ENCODE assay signal across 24 mouse cellular contexts in the genomic region with DNA sequence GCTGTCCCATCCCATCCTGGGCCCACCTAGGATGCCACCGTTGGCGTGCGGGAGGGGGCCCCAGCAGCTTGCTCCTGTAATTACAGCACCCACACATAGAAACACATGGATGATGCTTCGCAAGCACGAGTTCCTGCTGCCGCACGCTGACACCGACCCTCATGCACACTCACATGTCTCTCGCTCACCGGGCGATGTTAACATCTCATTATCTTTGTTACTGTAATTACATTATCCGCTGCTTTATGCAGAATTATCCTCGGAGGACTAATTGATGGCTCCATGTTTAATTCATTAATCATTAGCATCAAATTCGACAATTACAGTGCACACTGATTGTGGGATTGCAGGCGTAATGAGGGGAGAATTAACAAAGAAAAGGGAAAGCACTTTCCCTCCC. TPM values are rescaled to one million over a fixed set of nuclear protein-coding genes. Genes with fewer than 3 reads are reported as not detected.
A peak's percentile ranks its signal among the peaks of the same experiment; 100 is the strongest.
DNase-seq lines count a peak whose midpoint lies in the region; ATAC-seq and TF ChIP-seq lines count a peak whose summit lies in the region.
"Had no signal": no experiment of that assay in that cellular context is flagged by ENCODE, and none has a peak within 500 bp of the region (broad histone marks: within the 10 kb centered on the region; RNA-seq: fewer than 3 reads in every experiment).

No protein-coding gene starts in this region.

- H3K4me1 ChIP-seq in midbrain, embryonic 12.5 days = peaks cover 41% of the 10 kb centered on the region
- peaks cover 4% of the 10 kb centered on the region for H3K4me1 ChIP-seq in midbrain, embryonic 10.5 days
- H3K4me1 ChIP-seq in forebrain, embryonic 15.5 days = peaks cover 52% of the 10 kb centered on the region
- H3K4me1 ChIP-seq in neural tube, embryonic 13.5 days (replicated peaks) = peaks cover 93% of the 10 kb centered on the region
- H3K4me1 ChIP-seq: embryonic facial prominence, embryonic 15.5 days had no signal

- H3K27me3 ChIP-seq in midbrain, embryonic 12.5 days = no peaks in the 10 kb centered on the region
- no peaks in the 10 kb centered on the region for H3K27me3 ChIP-seq in midbrain, embryonic 10.5 days (ENCODE audit: low read depth, poor library complexity, severe bottlenecking)
- H3K27me3 ChIP-seq in forebrain, embryonic 15.5 days = no peaks in the 10 kb centered on the region
- H3K27me3 ChIP-seq in neural tube, embryonic 13.5 days = no peaks in the 10 kb centered on the region
- H3K27me3 ChIP-seq: CH12.LX; embryonic facial prominence, embryonic 15.5 days had no signal

- H3K9me3 ChIP-seq in midbrain, embryonic 12.5 days = no peaks in the 10 kb centered on the region
- H3K9me3 ChIP-seq in midbrain, embryonic 10.5 days (replicated peaks) = no peaks in the 10 kb centered on the region
- H3K9me3 ChIP-seq in forebrain, embryonic 15.5 days = no peaks in the 10 kb centered on the region
- H3K9me3 ChIP-seq in neural tube, embryonic 13.5 days = no peaks in the 10 kb centered on the region
- H3K9me3 ChIP-seq: embryonic facial prominence, embryonic 15.5 days; heart, embryonic 10.5 days; limb, embryonic 10.5 days had no signal

- ATAC-seq in midbrain, embryonic 12.5 days (ENCODE audit: low FRiP score, low read depth) = no peak
- ATAC-seq in forebrain, embryonic 15.5 days (replicated peaks) = peak; percentile 45
- peak; percentile 15 for ATAC-seq in neural tube, embryonic 13.5 days (ENCODE audit: low read depth)
- ATAC-seq: liver, postnatal 0 days had no signal

- H3K27ac ChIP-seq in midbrain, embryonic 12.5 days (replicated peaks) = 0 out of 2 replicates have a peak overlapping the region, but pooled peaks have one; percentile 8
- H3K27ac ChIP-seq in midbrain, embryonic 10.5 days (replicated peaks) = no peak overlapping the region
- H3K27ac ChIP-seq in forebrain, embryonic 15.5 days (replicated peaks) = peak overlapping the region; percentile 61
- peak overlapping the region; percentile 84 for H3K27ac ChIP-seq in neural tube, embryonic 13.5 days (replicated peaks)
- no peak overlapping the region for H3K27ac ChIP-seq in left cerebral cortex, adult 2 months
- H3K27ac ChIP-seq: embryonic facial prominence, embryonic 15.5 days; heart, embryonic 10.5 days; limb, embryonic 10.5 days; stomach, postnatal 0 days had no signal

- intact Hi-C loops in left cerebral cortex, postnatal 36 days (cut with DNase I) = no loop called here
- intact Hi-C loops in left cerebral cortex, adult 2 months (cut with DNase I) = no loop called here

- no peak overlapping the region for H3K4me2 ChIP-seq in midbrain, embryonic 12.5 days (replicated peaks)
- no peak overlapping the region for H3K4me2 ChIP-seq in forebrain, embryonic 15.5 days (replicated peaks)
- no peak overlapping the region for H3K4me2 ChIP-seq in neural tube, embryonic 13.5 days
- H3K4me2 ChIP-seq: embryonic facial prominence, embryonic 15.5 days had no signal

- TF ChIP-seq CTCF in left cerebral cortex, adult 2 months (IDR thresholded peaks at IDR 0.05) = no peak

- no peak overlapping the region for H3K9ac ChIP-seq in midbrain, embryonic 12.5 days (replicated peaks)
- no peak overlapping the region for H3K9ac ChIP-seq in forebrain, embryonic 15.5 days (replicated peaks)
- H3K9ac ChIP-seq in neural tube, embryonic 13.5 days = no peak overlapping the region
- H3K9ac ChIP-seq: embryonic facial prominence, embryonic 15.5 days; liver, postnatal 0 days had no signal

- peaks cover 92% of the 10 kb centered on the region for H3K36me3 ChIP-seq in midbrain, embryonic 12.5 days
- peaks cover 100% of the 10 kb centered on the region for H3K36me3 ChIP-seq in midbrain, embryonic 10.5 days
- peaks cover 59% of the 10 kb centered on the region for H3K36me3 ChIP-seq in forebrain, embryonic 15.5 days
- H3K36me3 ChIP-seq in neural tube, embryonic 13.5 days = peaks cover 86% of the 10 kb centered on the region

- no peak overlapping the region for H3K4me3 ChIP-seq in midbrain, embryonic 12.5 days
- no peak overlapping the region for H3K4me3 ChIP-seq in midbrain, embryonic 10.5 days
- H3K4me3 ChIP-seq in forebrain, embryonic 15.5 days = no peak overlapping the region
- H3K4me3 ChIP-seq in neural tube, embryonic 13.5 days = no peak overlapping the region
- no peak overlapping the region for H3K4me3 ChIP-seq in left cerebral cortex, adult 2 months
- H3K4me3 ChIP-seq: embryonic facial prominence, embryonic 15.5 days; heart, embryonic 10.5 days; limb, embryonic 10.5 days had no signal

- 79% methylated on average over 15 of the region's 15 CpGs for WGBS in midbrain, embryonic 12.5 days
- WGBS in midbrain, embryonic 10.5 days = 92% methylated on average over 15 of the region's 15 CpGs
- WGBS in forebrain, embryonic 15.5 days = 22% methylated on average over 15 of the region's 15 CpGs
- WGBS in neural tube, embryonic 13.5 days = 39% methylated on average over 15 of the region's 15 CpGs

- DNase-seq in cerebellum, postnatal 25 days = peak; percentile 5
- DNase-seq in cerebellum, adult 11-12 months = no peak
- no peak for DNase-seq in midbrain, embryonic 10.5 days (ENCODE audit: low spot score)
- no peak for DNase-seq in left cerebral cortex, postnatal 36 days (ENCODE audit: low spot score in 2 of 2)
- no peak for DNase-seq in left cerebral cortex, adult 2 months (ENCODE audit: extremely low spot score in 1 of 2, low spot score in 2 of 2)
- DNase-seq: cerebellum, postnatal 36 days; kidney, adult 11 months; liver, postnatal 0 days; lung, postnatal 10 days; right cerebral cortex, postnatal 4 days had no signal

RNA-seq across cellular contexts. Expression of gene Gbx1, which starts 32.0 kb away (rescaled TPM):
- polyA plus RNA-seq in midbrain, embryonic 12.5 days (2016; fragmentation: Nextera tagmentation; extraction: Ambion mirVana) = 0.10 and 0.18 TPM in 2 replicates
- polyA plus RNA-seq in midbrain, embryonic 10.5 days (2016; fragmentation: Nextera tagmentation; extraction: Ambion mirVana) = not detected in 2 replicates
- polyA plus RNA-seq in forebrain, embryonic 15.5 days (2015; fragmentation: Nextera tagmentation; extraction: Ambion mirVana) = 1.2 and 2.3 TPM in 2 replicates
- polyA plus RNA-seq in neural tube, embryonic 13.5 days (2015; fragmentation: Nextera tagmentation; extraction: Ambion mirVana) = 11.2 and 16.1 TPM in 2 replicates
- total RNA-seq in left cerebral cortex, postnatal 36 days (2021) = under 1 TPM in 1 of 2 experiments, not detected in 1; 0.61 TPM
- total RNA-seq in left cerebral cortex, adult 2 months (2021) = under 1 TPM; 0.09 to 0.56 TPM
- total RNA-seq: adrenal gland, adult 18-20 months; liver, adult 2 months; megakaryocyte progenitor cell, adult 5-6 weeks had no signal
- polyA plus RNA-seq: embryonic facial prominence, embryonic 15.5 days; heart, embryonic 10.5 days; heart, postnatal 0 days; kidney, embryonic 16.5 days; limb, embryonic 10.5 days; liver, adult 2 months; liver, postnatal 0 days; thymus, postnatal 0 days had no signal

RNA-seq across cellular contexts. Expression of gene Agap3, which starts 43.0 kb away (rescaled TPM):
- 60.4 and 64.6 TPM in 2 replicates for polyA plus RNA-seq in midbrain, embryonic 12.5 days (2016; fragmentation: Nextera tagmentation; extraction: Ambion mirVana)
- polyA plus RNA-seq in midbrain, embryonic 10.5 days (2016; fragmentation: Nextera tagmentation; extraction: Ambion mirVana) = 27.6 and 31.2 TPM in 2 replicates
- polyA plus RNA-seq in forebrain, embryonic 15.5 days (2015; fragmentation: Nextera tagmentation; extraction: Ambion mirVana) = 76.9 and 108 TPM in 2 replicates
- polyA plus RNA-seq in neural tube, embryonic 13.5 days (2015; fragmentation: Nextera tagmentation; extraction: Ambion mirVana) = 64.6 and 80.9 TPM in 2 replicates
- 100 to 1,000 TPM; 507 to 566 TPM for total RNA-seq in left cerebral cortex, postnatal 36 days (2021)
- 100 to 1,000 TPM; 527 to 560 TPM for total RNA-seq in left cerebral cortex, adult 2 months (2021)

RNA-seq across cellular contexts. Expression of gene Asb10, which starts 45.8 kb away (rescaled TPM):
- polyA plus RNA-seq in midbrain, embryonic 12.5 days (2016; fragmentation: Nextera tagmentation; extraction: Ambion mirVana) = 0.16 and 0.19 TPM in 2 replicates
- 0.06 and 0.15 TPM in 2 replicates for polyA plus RNA-seq in midbrain, embryonic 10.5 days (2016; fragmentation: Nextera tagmentation; extraction: Ambion mirVana)
- polyA plus RNA-seq in forebrain, embryonic 15.5 days (2015; fragmentation: Nextera tagmentation; extraction: Ambion mirVana) = 0.11 and 0.42 TPM in 2 replicates
- polyA plus RNA-seq in neural tube, embryonic 13.5 days (2015; fragmentation: Nextera tagmentation; extraction: Ambion mirVana) = 0.15 and 0.25 TPM in 2 replicates
- total RNA-seq in left cerebral cortex, postnatal 36 days (2021) = under 1 TPM in 1 of 2 experiments, not detected in 1; 0.27 TPM
- total RNA-seq in left cerebral cortex, adult 2 months (2021) = not detected
- total RNA-seq: CH12.LX; liver, adult 2 months; megakaryocyte progenitor cell, adult 5-6 weeks had no signal

RNA-seq across cellular contexts. Expression of gene Tmub1, which starts 47.4 kb away (rescaled TPM):
- 31.8 and 35.4 TPM in 2 replicates for polyA plus RNA-seq in midbrain, embryonic 12.5 days (2016; fragmentation: Nextera tagmentation; extraction: Ambion mirVana)
- 30.9 and 32.9 TPM in 2 replicates for polyA plus RNA-seq in midbrain, embryonic 10.5 days (2016; fragmentation: Nextera tagmentation; extraction: Ambion mirVana)
- 39.4 and 40.1 TPM in 2 replicates for polyA plus RNA-seq in forebrain, embryonic 15.5 days (2015; fragmentation: Nextera tagmentation; extraction: Ambion mirVana)
- 51.2 TPM in 2 replicates for polyA plus RNA-seq in neural tube, embryonic 13.5 days (2015; fragmentation: Nextera tagmentation; extraction: Ambion mirVana)
- 10 to 100 TPM; 24.8 to 32.5 TPM for total RNA-seq in left cerebral cortex, postnatal 36 days (2021)
- 10 to 100 TPM; 26.1 to 28.7 TPM for total RNA-seq in left cerebral cortex, adult 2 months (2021)

RNA-seq across cellular contexts. Expression of gene Fastk, which starts 49.9 kb away (rescaled TPM):
- polyA plus RNA-seq in midbrain, embryonic 12.5 days (2016; fragmentation: Nextera tagmentation; extraction: Ambion mirVana) = 102 and 116 TPM in 2 replicates
- polyA plus RNA-seq in midbrain, embryonic 10.5 days (2016; fragmentation: Nextera tagmentation; extraction: Ambion mirVana) = 107 and 113 TPM in 2 replicates
- 90.6 and 91.4 TPM in 2 replicates for polyA plus RNA-seq in forebrain, embryonic 15.5 days (2015; fragmentation: Nextera tagmentation; extraction: Ambion mirVana)
- polyA plus RNA-seq in neural tube, embryonic 13.5 days (2015; fragmentation: Nextera tagmentation; extraction: Ambion mirVana) = 89.4 and 102 TPM in 2 replicates
- total RNA-seq in left cerebral cortex, postnatal 36 days (2021) = 100 to 1,000 TPM; 131 to 133 TPM
- total RNA-seq in left cerebral cortex, adult 2 months (2021) = 100 to 1,000 TPM; 128 to 134 TPM

Comparison
In these comparisons a context has a peak if more than half of its experiments do, and no peak if none do; other contexts are left out.
1. DNase-seq: peak in cerebellum, postnatal 25 days (2 of 2); none in cerebellum, adult 11-12 months (single experiment), midbrain, embryonic 10.5 days (single experiment), left cerebral cortex, postnatal 36 days (0 of 2) and left cerebral cortex, adult 2 months (0 of 2).
2. H3K27ac ChIP-seq: peak in midbrain, embryonic 12.5 days (single experiment), forebrain, embryonic 15.5 days (single experiment) and neural tube, embryonic 13.5 days (single experiment); none in midbrain, embryonic 10.5 days (single experiment) and left cerebral cortex, adult 2 months (single experiment).